Mouse (Mus musculus) intestine, embryonic 16.5 days (tissue): ENCODE measurements around the gene Hspb9. TPM values are rescaled to one million over a fixed set of nuclear protein-coding genes. Genes with fewer than 3 reads are reported as not detected.

Experiments used
- ATAC-seq: fragments of 200-750 bp; cut with Nextera tagmentation; 2 replicates; pipeline ENCODE4 v1.8.0; 2017; ENCODE audit warnings: moderate TSS enrichment, moderate library complexity
- H3K27ac ChIP-seq: fragments of 300-500 bp; sonication (generic); 2 replicates; pipeline ENCODE4 v1.5.1; 2014; ENCODE audit warnings: mild to moderate bottlenecking, low read length
- H3K27me3 ChIP-seq: fragments of 300-500 bp; sonication (generic); replicated peaks from 2 replicates; pipeline ENCODE4 v1.6.1; 2014; ENCODE audit warnings: low read length, control low read depth, mixed read lengths; ENCODE audit not compliant: control insufficient read depth, insufficient read depth
- H3K36me3 ChIP-seq: fragments of 300-500 bp; sonication (generic); 2 replicates; pipeline ENCODE4 v1.6.1; 2014; ENCODE audit warnings: low read length, control low read depth; ENCODE audit not compliant: control insufficient read depth, insufficient read depth
- H3K4me1 ChIP-seq: fragments of 300-500 bp; sonication (generic); 2 replicates; pipeline ENCODE4 v1.6.1; 2014; ENCODE audit warnings: low read length, control low read depth, mixed read lengths; ENCODE audit not compliant: control insufficient read depth, insufficient read depth
- H3K4me2 ChIP-seq: fragments of 300-500 bp; sonication (generic); 2 replicates; pipeline ENCODE4 v1.6.1; 2014; ENCODE audit warnings: low read depth, low read length, control low read depth
- H3K4me3 ChIP-seq: fragments of 300-500 bp; sonication (generic); 2 replicates; pipeline ENCODE4 v1.5.1; 2014; ENCODE audit warnings: mild to moderate bottlenecking, low read length
- H3K9ac ChIP-seq: fragments of 300-500 bp; sonication (generic); 2 replicates; pipeline ENCODE4 v1.6.1; 2014; ENCODE audit warnings: low read depth, low read length
- H3K9me3 ChIP-seq: fragments of 300-500 bp; sonication (generic); 2 replicates; pipeline ENCODE4 v1.6.1; 2016; ENCODE audit warnings: low read length, control low read depth; ENCODE audit not compliant: control insufficient read depth
- WGBS: fragments of 180-500 bp; shearing (Covaris S2); extraction: QIAGEN DNeasy Blood & Tissue Kit; methylation state at CpG from one replicate; pipeline ENCODE4 v1.1.7; 2014; 5-methylcytosine and 5-hydroxymethylcytosine counted together
- polyA plus RNA-seq: library from polyadenylated mRNA; unstranded; fragments of >200 nt; fragmentation: Nextera tagmentation; extraction: Ambion mirVana; gene quantifications from 2 replicates; pipeline ENCODE4 v1.2.1, GENCODE M21; 2015

Hspb9 gene
- polyA plus RNA-seq, 1 experiment from 2014 or later: not detected

DNA sequence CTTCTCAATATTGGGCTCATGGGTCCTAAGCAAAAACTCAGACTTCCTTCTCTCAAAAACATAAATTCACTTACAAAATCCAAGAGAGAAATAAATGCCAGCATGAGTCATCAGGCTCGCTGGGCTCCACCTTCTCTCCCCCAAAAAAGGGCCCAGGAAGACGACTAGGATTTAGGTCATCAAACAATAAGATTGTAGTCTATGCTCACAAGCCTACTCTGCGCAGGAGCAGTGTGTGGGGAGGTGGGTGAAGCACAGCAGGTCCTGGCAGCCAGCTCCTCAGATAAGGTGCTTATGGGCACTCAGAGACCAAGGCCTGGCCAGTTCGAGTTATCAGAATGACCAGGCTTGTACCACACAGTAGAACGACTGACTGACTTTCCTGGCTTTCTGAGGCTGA is 6.7 kb downstream of the Hspb9 start:
- H3K4me1 ChIP-seq: peaks cover 42% of the 10 kb centered on the region
- no peak for ATAC-seq
- no peak overlapping the region for H3K4me2 ChIP-seq
- H3K9me3 ChIP-seq: no peaks in the 10 kb centered on the region
- no peak overlapping the region for H3K9ac ChIP-seq
- H3K4me3 ChIP-seq: no peak overlapping the region
- whole genome bisulfite sequencing: 66% methylated on average over 5 of the region's 5 CpGs
- H3K27me3 ChIP-seq: no peaks in the 10 kb centered on the region
- H3K36me3 ChIP-seq: peaks cover 3% of the 10 kb centered on the region
- H3K27ac ChIP-seq: no peak overlapping the region

- WGBS: 66% methylated on average over 4 of the region's 4 CpGs
Observed at GRCm38 (mm10) chr11:100721254-100721653, 7.6 kb downstream of the Hspb9 start.

DNA sequence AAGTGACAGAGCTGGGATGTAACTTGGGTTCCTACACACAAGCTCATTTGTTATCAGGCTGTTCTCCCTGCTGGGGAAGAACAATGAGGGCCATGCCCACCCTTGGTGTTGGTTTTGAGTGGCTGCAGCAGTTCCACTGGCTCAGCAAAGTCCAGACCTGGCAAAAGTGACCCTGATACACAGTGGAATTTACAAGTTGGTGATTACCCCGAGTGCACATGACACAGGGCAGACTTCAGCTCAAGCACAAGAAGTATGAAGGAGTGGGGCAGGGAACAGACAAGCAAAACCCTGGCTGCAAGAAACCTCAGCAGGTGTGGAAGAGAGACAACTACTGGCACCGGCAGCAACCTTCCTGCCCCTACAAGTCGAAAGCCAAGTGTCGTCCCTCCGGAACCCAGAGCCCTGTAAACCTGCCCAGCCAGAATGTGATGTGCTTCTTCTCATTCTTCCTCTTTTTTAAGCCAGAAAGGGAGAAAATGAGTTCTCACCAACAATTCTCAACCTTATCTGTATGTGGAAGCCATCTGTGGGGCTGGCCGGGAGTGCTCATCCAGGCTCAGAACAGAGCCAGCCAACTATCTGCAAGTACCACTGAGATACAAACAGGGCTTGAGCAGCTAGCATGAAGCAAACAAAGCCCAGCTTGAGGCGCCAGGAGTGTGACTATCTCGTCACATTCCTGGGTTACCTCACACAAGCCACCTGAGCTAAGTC is 8.3 kb downstream of the Hspb9 start:
- 68% methylated on average over 8 of the region's 8 CpGs for WGBS
- Histone ChIP-seq H3K4me2 (no peak overlapping the region), H3K9ac (no peak overlapping the region; the same call in 1 of the 2 replicates), H3K4me3 (no peak overlapping the region), H3K36me3 (peaks cover 3% of the 10 kb centered on the region), H3K27me3 (no peaks in the 10 kb centered on the region), H3K4me1 (peaks cover 46% of the 10 kb centered on the region), H3K27ac (peak overlapping the region; percentile 71), H3K9me3 (no peaks in the 10 kb centered on the region)
- ATAC-seq: peak; percentile 31

More at GRCm38 (mm10) chr11:100721254-100721653, 7.6 kb downstream of the Hspb9 start:
- H3K9ac ChIP-seq: no peak overlapping the region
- peaks cover 3% of the 10 kb centered on the region for H3K36me3 ChIP-seq
- H3K4me1 ChIP-seq: peaks cover 46% of the 10 kb centered on the region
- no peaks in the 10 kb centered on the region for H3K27me3 ChIP-seq
- H3K4me3 ChIP-seq: no peak overlapping the region
- no peak overlapping the region for H3K4me2 ChIP-seq
- peak overlapping the region; percentile 71 for H3K27ac ChIP-seq
- no peaks in the 10 kb centered on the region for H3K9me3 ChIP-seq
- ATAC-seq: no peak

DNA sequence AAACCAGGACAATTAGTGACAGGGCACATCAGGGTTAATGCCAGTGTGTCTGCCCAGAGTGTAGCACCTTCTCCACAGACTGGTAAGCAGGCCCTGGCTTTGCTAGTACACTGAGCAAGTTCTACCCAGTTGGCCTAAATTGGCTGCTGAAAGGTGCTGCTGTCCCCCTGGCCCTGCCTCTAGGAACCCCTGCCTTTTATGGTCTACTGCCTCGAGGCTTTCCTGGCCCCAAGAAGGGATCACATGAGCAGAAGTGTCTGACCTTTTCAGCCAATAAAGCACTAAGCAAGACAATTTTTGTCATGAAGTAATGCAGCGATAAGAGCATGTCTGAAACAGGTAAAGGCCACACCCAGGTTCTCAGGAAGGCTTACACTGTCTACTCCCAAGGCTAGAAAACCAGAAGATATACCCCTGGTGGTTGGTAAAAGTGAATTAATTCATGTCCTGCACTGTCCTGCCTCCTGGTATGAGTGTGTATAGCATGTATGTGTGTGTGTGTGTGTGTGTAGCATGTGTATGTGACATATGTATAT is 8.9 kb downstream of the Hspb9 start:
- ATAC-seq: peak; percentile 70
- 33% methylated on average over 2 of the region's 2 CpGs for WGBS
- Histone ChIP-seq H3K4me1 (peaks cover 46% of the 10 kb centered on the region), H3K27ac (peak overlapping the region; percentile 71), H3K9me3 (no peaks in the 10 kb centered on the region), H3K36me3 (peaks cover 3% of the 10 kb centered on the region), H3K4me3 (no peak overlapping the region), H3K27me3 (no peaks in the 10 kb centered on the region), H3K4me2 (no peak overlapping the region), H3K9ac (no peak overlapping the region; the same call in 1 of the 2 replicates)

DNA sequence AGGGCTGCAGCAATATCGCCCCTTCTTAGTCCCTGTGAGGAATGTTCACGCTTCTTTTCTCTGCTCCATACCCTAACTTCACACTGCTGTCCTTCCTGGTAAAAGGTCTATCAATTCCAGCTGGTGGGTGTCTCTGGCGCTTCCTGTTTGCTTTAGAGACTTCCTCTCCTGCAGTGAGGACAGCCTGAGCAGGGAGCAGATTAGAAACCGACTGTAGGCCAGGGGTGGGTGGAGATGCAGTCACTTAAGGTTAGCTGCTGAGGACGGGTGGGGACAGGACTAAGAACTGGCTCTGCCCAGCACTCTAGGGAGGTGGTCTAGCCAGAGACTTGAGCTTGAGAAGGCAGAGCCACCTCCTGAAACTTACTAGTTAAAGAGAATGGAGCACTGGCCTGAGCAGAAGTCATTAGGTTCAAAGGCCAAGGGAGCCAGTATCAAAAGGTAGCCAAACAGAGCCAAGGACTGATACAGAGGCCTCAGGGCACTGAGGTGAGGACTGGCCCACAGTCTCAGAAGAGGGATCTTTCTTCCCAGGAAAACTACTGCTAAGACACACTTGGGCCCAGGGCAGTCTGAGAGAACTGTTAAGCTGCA is 11.4 kb downstream of the Hspb9 start:
- H3K9me3 ChIP-seq: no peaks in the 10 kb centered on the region
- no peak overlapping the region for H3K4me2 ChIP-seq
- ATAC-seq: peak; percentile 54
- peak overlapping the region; percentile 9; the same call in 1 of the 2 replicates for H3K9ac ChIP-seq
- no peaks in the 10 kb centered on the region for H3K36me3 ChIP-seq
- WGBS: 20% methylated on average over 5 of the region's 5 CpGs
- no peaks in the 10 kb centered on the region for H3K27me3 ChIP-seq
- H3K27ac ChIP-seq: peak overlapping the region; percentile 76
- no peak overlapping the region for H3K4me3 ChIP-seq
- H3K4me1 ChIP-seq: peaks cover 43% of the 10 kb centered on the region

GRCm38 (mm10) chr11:100727201-100727600 is 13.6 kb downstream of the Hspb9 start:
- H3K4me2 ChIP-seq: no peak overlapping the region
- H3K9me3 ChIP-seq: no peaks in the 10 kb centered on the region
- H3K27ac ChIP-seq: no peak overlapping the region
- ATAC-seq: no peak
- H3K36me3 ChIP-seq: no peaks in the 10 kb centered on the region
- WGBS: 93% methylated on average over 3 of the region's 3 CpGs
- H3K4me1 ChIP-seq: peaks cover 26% of the 10 kb centered on the region
- H3K27me3 ChIP-seq: no peaks in the 10 kb centered on the region
- H3K9ac ChIP-seq: no peak overlapping the region
- H3K4me3 ChIP-seq: no peak overlapping the region

DNA sequence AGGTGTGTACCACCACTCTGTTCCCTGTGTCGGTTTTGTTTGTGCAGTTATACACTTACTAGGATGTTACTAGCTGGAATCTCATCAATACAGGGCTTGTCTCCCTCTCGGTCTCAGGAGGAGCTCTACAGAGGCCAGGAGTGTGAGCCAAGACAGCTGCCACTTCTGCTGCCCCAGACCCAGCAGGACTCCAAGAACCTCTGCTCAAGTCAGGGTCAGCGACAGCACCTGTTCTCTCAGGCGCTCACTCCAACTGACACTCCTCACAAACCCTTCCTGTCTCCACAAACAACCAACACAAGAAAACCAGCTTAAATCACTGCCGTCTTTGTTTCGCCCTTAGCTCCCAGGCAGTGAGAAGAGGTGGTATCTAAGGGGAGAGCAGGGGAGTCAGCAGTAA is 15.0 kb downstream of the Hspb9 start:
- Histone ChIP-seq H3K27me3 (no peaks in the 10 kb centered on the region), H3K9me3 (no peaks in the 10 kb centered on the region), H3K27ac (no peak overlapping the region), H3K9ac (no peak overlapping the region), H3K36me3 (no peaks in the 10 kb centered on the region), H3K4me3 (no peak overlapping the region), H3K4me2 (no peak overlapping the region), H3K4me1 (peaks cover 17% of the 10 kb centered on the region)
- ATAC-seq: no peak
- 79% methylated on average over 6 of the region's 6 CpGs for whole genome bisulfite sequencing

DNA sequence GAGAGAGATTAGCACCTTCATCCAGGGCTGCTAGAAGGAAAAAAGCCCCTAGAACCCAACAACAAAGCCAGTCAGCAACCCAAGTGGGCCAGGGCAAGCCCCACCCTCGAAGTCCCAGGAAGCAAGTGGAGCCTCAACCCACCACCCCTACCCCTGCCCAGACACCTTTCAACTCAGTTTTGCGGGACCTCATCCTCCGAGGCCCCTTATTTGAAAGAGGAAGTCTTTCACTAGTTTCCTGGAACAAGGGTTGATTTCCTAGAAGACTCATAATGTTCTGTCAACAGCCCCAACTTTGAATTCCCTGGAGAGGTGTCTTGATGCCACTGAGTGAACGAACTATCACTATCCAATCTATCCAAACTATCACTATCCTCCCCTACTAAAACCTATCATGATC is 16.3 kb downstream of the Hspb9 start:
- Histone ChIP-seq H3K36me3 (no peaks in the 10 kb centered on the region), H3K9me3 (no peaks in the 10 kb centered on the region), H3K9ac (no peak overlapping the region), H3K27ac (no peak overlapping the region), H3K27me3 (no peaks in the 10 kb centered on the region), H3K4me3 (no peak overlapping the region), H3K4me1 (peaks cover 8% of the 10 kb centered on the region), H3K4me2 (no peak overlapping the region)
- 79% methylated on average over 4 of the region's 4 CpGs for WGBS
- ATAC-seq: no peak

- WGBS: 84% methylated on average over 6 of the region's 6 CpGs
- no peaks in the 10 kb centered on the region for H3K36me3 ChIP-seq
- no peak overlapping the region for H3K9ac ChIP-seq
- H3K27ac ChIP-seq: no peak overlapping the region
- H3K4me1 ChIP-seq: peaks cover 5% of the 10 kb centered on the region
- no peaks in the 10 kb centered on the region for H3K27me3 ChIP-seq
- no peak for ATAC-seq
- no peak overlapping the region for H3K4me3 ChIP-seq
- H3K9me3 ChIP-seq: no peaks in the 10 kb centered on the region
- no peak overlapping the region for H3K4me2 ChIP-seq
Observed at GRCm38 (mm10) chr11:100730477-100731205, 17.0 kb downstream of the Hspb9 start.
